Mouse (Mus musculus) hindbrain, embryonic 12.5 days (tissue): ENCODE data around the gene Zfp36l2. TPM values are rescaled to one million over a fixed set of nuclear protein-coding genes. Genes with fewer than 3 reads are reported as not detected.
"Not testable (repeated sequence)": the region's sequence is repeated elsewhere in the genome, so short reads cannot be mapped to it uniquely, and the experiment has no call there.

Source experiments
- ATAC-seq: fragments of 200-750 bp; cut with Nextera tagmentation; 2 replicates; pipeline ENCODE4 v1.8.0; 2017; ENCODE audit warnings: moderate TSS enrichment; ENCODE audit not compliant: low FRiP score
- H3K27ac ChIP-seq: fragments of 300-500 bp; sonication (generic); 2 replicates; pipeline ENCODE4 v1.5.1; 2016; ENCODE audit warnings: mild to moderate bottlenecking
- H3K27me3 ChIP-seq: fragments of 300-500 bp; sonication (generic); 2 replicates; pipeline ENCODE4 v1.6.1; 2016; ENCODE audit warnings: mild to moderate bottlenecking
- H3K36me3 ChIP-seq: fragments of 300-500 bp; sonication (generic); 2 replicates; pipeline ENCODE4 v1.6.1; 2016; ENCODE audit warnings: mild to moderate bottlenecking
- H3K4me1 ChIP-seq: fragments of 300-500 bp; sonication (generic); 2 replicates; pipeline ENCODE4 v1.6.1; 2016
- H3K4me2 ChIP-seq: fragments of 300-500 bp; sonication (generic); replicated peaks from 2 replicates; pipeline ENCODE4 v1.6.1; 2016; ENCODE audit warnings: mild to moderate bottlenecking
- H3K4me3 ChIP-seq: fragments of 300-500 bp; sonication (generic); 2 replicates; pipeline ENCODE4 v1.5.1; 2016; ENCODE audit warnings: mild to moderate bottlenecking
- H3K9ac ChIP-seq: fragments of 300-500 bp; sonication (generic); 2 replicates; pipeline ENCODE4 v1.6.1; 2016; ENCODE audit warnings: mild to moderate bottlenecking, moderate library complexity
- H3K9me3 ChIP-seq: fragments of 300-500 bp; sonication (generic); replicated peaks from 2 replicates; pipeline ENCODE4 v1.6.1; 2016; ENCODE audit warnings: mild to moderate bottlenecking
- WGBS: fragments of 180-500 bp; shearing (Covaris S2); methylation state at CpG from one replicate; pipeline ENCODE4 v1.1.7; 2016; 5-methylcytosine and 5-hydroxymethylcytosine counted together
- polyA plus RNA-seq: library from polyadenylated mRNA; unstranded; fragments of >200 nt; fragmentation: Nextera tagmentation; extraction: Ambion mirVana; gene quantifications from 2 replicates; pipeline ENCODE4 v1.2.1, GENCODE M21; 2016

The Zfp36l2 gene
- polyA plus RNA-seq, 1 experiment from 2014 or later: 16.1 TPM

DNA sequence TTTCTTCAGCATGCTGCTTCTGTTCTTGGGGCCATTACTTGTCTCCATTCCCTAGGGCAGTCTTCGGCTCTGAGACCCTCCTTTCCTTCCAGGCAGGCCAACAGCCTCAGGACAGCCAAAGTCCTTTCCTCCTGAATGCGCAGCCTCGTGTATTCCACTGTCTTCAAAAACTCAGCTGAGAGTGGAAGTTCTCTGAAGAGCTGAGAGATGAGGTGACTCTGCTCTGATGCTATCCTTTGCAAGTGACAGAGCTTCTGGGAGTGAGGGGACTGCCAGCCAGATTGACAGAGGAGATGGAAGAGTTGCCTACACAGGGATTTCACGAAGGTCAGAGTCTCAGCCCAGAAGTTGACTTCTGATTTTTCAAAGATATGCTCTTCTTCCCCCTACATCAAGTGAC lies 4.2 kb upstream of the Zfp36l2 start:
- WGBS: 90% methylated on average over 4 of the region's 4 CpGs
- ATAC-seq: no peak
- no peaks in the 10 kb centered on the region for H3K27me3 ChIP-seq

DNA sequence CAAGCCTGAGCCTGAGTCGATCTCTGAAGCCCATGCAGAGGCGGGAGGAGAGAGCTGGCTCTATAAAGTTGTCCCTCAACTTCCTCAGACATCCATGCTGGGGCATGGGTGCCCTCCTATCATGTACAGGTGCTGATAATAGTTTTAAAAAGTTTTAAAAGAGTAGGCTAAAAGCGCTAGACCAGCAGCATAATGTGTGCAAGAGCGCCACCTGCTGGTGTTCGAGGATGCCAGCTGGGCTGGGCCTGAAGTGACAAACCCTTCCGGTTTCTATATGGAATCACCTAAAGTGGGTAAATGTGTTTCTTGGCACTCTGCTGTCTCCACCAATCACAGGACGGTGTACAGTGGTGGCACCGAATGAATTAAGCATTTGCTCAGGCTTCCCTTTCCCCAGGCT lies 3.1 kb upstream of the Zfp36l2 start:
- Histone ChIP-seq H3K27me3 (peaks cover 6% of the 10 kb centered on the region; the same call in 1 of the 2 replicates), H3K27ac (no peak overlapping the region), H3K36me3 (peaks cover 19% of the 10 kb centered on the region; the same call in 1 of the 2 replicates), H3K4me1 (peaks cover 18% of the 10 kb centered on the region), H3K4me3 (no peak overlapping the region), H3K9ac (no peak overlapping the region), H3K4me2 (no peak overlapping the region), H3K9me3 (no peaks in the 10 kb centered on the region)
- no peak for ATAC-seq
- 31% methylated on average over 8 of the region's 8 CpGs for WGBS

More for the DNA sequence above, 4.2 kb upstream of the Zfp36l2 start:
- no peak overlapping the region for H3K4me2 ChIP-seq
- H3K4me3 ChIP-seq: no peak overlapping the region
- H3K27ac ChIP-seq: no peak overlapping the region
- H3K9ac ChIP-seq: no peak overlapping the region
- H3K4me1 ChIP-seq: peaks cover 18% of the 10 kb centered on the region
- peaks cover 16% of the 10 kb centered on the region; the same call in 1 of the 2 replicates for H3K36me3 ChIP-seq
- H3K9me3 ChIP-seq: no peaks in the 10 kb centered on the region

DNA sequence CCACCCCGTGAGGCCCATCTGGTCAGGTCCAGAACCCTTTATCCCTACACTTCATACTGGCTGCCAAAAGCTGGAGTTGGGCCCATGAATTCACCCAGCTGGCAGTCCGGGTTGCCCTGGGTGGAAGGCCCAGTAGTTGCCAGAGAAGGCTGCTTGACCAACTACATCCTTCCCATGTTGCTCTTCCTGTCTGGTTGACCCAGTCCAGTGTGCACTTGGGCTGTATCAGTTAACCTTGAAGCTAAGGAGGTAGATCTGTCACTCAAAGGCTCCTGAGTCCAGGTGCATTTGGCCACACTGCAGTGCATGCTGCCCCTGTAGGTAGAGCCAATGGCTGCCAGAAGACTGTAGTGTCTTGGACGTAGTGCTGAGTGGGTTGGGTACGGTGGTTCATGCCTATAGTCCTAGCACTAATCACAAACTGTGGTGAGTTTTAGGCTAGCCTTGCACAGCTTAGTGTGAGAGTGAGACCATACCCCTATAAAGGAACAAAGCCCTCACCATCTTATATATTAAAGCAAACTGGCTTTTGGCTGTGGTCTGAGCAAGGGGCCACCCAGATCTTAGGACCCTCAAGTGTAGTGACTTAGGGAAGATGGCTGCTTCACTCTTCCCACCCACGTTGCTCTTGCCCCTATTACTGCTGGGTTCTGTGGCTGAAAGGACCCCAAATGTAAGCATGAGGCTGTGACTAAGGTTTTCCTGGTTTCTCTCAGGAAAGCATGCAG lies 1.5 kb upstream of the Zfp36l2 start:
- no peak for ATAC-seq
- WGBS: 84% methylated on average over 5 of the region's 5 CpGs

DNA sequence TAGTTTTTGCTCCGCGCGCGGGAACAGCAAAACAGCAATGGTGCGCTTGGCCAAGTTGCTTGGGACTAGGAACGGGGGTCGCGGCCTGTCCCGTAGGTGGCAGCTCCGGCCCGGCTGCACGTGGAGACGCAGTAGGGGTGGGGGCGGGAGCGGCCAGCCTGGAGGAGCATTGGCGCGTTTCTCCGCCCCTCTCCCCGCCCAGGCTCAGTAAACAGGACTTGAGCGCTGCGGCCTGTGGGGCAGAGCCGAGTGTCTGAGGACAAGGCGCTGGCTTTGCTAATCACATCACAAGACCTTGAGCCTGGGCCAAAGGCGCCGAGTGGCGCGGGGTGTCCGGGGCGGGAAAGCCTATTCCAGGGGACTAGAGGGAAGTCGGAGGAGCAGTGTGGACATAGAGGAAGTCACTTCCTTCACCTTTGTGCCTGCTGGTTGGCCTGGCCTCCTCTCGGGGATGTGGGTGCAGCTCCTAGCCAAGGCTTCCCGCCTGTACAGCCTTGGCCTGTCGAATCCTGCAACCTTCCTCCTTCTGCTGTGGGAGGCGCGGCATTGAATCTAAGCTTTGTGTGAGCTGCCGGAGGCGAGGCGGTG lies 721 bp upstream of the Zfp36l2 start:
- H3K36me3 ChIP-seq: peaks cover 19% of the 10 kb centered on the region; the same call in 1 of the 2 replicates
- H3K27me3 ChIP-seq: peaks cover 6% of the 10 kb centered on the region; the same call in 1 of the 2 replicates
- peaks cover 14% of the 10 kb centered on the region for H3K4me1 ChIP-seq
- H3K4me2 ChIP-seq: peak overlapping the region; percentile 82
- peak overlapping the region; percentile 87 for H3K27ac ChIP-seq
- peak overlapping the region; percentile 61 for H3K9ac ChIP-seq
- ATAC-seq: peak; percentile 78
- H3K9me3 ChIP-seq: no peaks in the 10 kb centered on the region
- WGBS: 2% methylated on average over 38 of the region's 38 CpGs
- H3K4me3 ChIP-seq: peak overlapping the region; percentile 51

More for the DNA sequence above, 1.5 kb upstream of the Zfp36l2 start:
- Histone ChIP-seq H3K27ac (peak overlapping the region; percentile 87), H3K9me3 (no peaks in the 10 kb centered on the region), H3K27me3 (peaks cover 6% of the 10 kb centered on the region; the same call in 1 of the 2 replicates), H3K4me3 (0 out of 2 replicates have a peak overlapping the region, but pooled peaks have one; percentile 51), H3K9ac (peak overlapping the region; percentile 61; the same call in 1 of the 2 replicates), H3K4me2 (peak overlapping the region; percentile 82), H3K4me1 (peaks cover 11% of the 10 kb centered on the region), H3K36me3 (peaks cover 19% of the 10 kb centered on the region; the same call in 1 of the 2 replicates)

DNA sequence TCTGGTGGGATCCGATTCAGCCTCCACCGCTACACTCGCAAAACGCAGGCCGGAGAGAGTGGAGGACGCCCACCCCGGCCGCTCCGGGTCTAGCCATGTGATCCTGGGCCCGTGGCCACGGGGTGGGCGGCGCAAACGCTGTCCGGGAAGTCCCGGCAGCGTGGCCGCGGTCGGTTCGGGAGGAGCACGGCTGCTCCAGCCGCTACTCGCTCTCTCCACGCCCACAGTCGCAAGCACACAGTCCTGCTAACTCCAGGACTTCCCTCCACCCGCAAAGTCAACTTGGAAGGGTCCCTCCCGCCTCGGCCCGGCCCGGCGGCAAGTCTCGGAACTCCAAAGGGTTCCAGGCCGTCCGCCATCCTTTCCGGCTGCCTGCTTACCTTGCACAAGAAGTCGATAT lies 483 bp downstream of the Zfp36l2 start:
- H3K27ac ChIP-seq: peak overlapping the region; percentile 90
- peak overlapping the region; percentile 82 for H3K4me2 ChIP-seq
- H3K9me3 ChIP-seq, H3K27me3 ChIP-seq: not testable (repeated sequence)
- 0% methylated on average over 9 of the region's 37 CpGs for WGBS
- H3K9ac ChIP-seq: peak overlapping the region; percentile 89
- ATAC-seq: peak; percentile 14
- peak overlapping the region; percentile 68 for H3K4me3 ChIP-seq
- H3K36me3 ChIP-seq: peaks cover 12% of the 10 kb centered on the region; the same call in 1 of the 2 replicates
- peaks cover 25% of the 10 kb centered on the region for H3K4me1 ChIP-seq

DNA sequence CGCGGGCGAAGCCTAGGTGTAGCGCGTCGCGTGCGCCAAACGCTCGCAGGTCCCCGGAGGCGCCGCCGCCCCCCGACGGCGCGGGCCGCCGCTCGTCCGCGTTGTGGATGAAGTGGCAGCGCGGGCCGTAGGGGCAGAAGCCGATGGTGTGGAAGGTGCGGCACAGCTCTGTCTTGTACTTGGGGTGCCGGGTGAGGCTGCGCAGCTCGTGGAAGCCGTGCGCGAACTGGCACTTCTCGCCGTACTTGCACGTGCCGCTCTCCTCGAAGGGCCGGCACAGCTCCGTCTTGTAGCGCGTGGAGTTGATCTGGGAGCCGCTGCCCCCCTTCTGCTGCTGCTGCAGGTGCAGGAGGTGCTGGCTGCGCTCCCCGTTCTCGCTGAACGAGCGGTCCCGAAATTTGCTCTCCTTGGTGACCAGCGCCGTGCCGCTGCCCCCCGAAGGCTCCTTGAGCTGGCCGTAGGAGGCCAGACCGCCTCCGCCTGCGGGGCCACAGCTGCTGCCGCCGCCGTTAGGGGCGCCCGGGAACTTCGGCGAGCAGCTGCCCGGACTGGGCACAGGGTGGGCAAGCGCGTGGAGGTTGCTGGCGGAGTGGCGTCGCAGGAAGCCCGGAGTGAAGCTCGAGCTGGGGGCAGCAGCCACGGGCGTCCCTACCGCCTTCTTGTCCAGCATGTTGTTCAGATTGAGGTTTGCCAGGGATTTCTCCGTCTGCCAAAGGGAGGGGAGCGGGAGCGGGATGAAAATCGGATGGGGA lies 1.1 kb downstream of the Zfp36l2 start:
- Histone ChIP-seq H3K9me3 (0 out of 2 replicates have a peak, but pooled peaks cover under 1% of the 10 kb centered on the region), H3K4me2 (peak overlapping the region; percentile 63), H3K9ac (peak overlapping the region; percentile 89), H3K36me3 (0 out of 2 replicates have a peak, but pooled peaks cover 5% of the 10 kb centered on the region), H3K4me1 (peaks cover 32% of the 10 kb centered on the region), H3K27me3 (peaks cover 11% of the 10 kb centered on the region), H3K4me3 (peak overlapping the region; percentile 68), H3K27ac (peak overlapping the region; percentile 88)
- WGBS: 1% methylated on average over 79 of the region's 80 CpGs
- ATAC-seq: no peak

DNA sequence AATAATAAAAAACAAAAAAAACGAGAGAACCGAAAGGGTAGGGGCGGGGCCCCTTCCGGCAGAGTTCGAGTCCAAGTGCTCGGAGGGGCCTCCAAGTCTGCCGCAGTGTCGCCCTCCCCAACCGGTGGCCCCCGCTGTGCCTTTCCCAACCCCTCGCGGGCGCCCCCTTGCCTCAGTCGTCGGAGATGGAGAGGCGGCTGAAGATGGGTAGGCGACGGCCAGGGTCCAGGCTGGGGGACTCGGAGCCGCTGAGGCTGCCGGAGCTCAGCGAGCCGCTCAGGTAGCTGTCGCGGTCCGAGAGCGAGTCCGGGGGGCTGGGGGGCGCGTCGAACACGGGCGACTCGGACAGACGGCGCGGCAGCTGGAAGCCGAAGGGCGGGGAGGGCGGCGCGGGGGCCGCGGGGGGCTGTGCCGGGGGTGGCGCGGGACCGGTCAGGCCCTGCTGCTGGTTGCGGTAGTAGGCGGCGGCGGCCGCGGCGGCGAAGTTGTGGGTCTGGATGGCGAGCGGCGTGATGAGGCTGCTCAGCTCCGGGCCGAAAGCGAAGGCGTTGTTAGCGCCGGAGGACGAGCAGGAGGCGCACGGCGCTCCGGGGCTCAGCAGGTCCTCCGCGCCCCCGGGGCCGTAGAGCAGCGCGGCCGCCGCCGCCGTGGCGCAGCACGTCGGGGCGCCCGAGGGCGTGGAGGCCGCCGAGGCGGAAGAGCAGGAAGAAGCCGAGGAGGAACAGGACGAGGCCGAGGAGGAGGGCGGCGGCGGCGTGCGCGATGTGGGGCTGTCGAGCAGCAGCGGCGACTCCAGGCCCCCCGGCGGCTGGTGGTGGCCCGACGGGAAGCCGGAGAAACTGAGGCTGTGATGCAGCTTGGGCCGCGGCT lies 1.9 kb downstream of the Zfp36l2 start:
- H3K27me3 ChIP-seq: peaks cover 12% of the 10 kb centered on the region
- H3K27ac ChIP-seq: peak overlapping the region; percentile 88
- peak overlapping the region; percentile 63 for H3K4me2 ChIP-seq
- H3K9me3 ChIP-seq: 0 out of 2 replicates have a peak, but pooled peaks cover 4% of the 10 kb centered on the region
- H3K9ac ChIP-seq: peak overlapping the region; percentile 89
- ATAC-seq: no peak
- peaks cover 38% of the 10 kb centered on the region for H3K4me1 ChIP-seq
- WGBS: 1% methylated on average over 102 of the region's 108 CpGs
- 0 out of 2 replicates have a peak, but pooled peaks cover 3% of the 10 kb centered on the region for H3K36me3 ChIP-seq
- peak overlapping the region; percentile 68 for H3K4me3 ChIP-seq

DNA sequence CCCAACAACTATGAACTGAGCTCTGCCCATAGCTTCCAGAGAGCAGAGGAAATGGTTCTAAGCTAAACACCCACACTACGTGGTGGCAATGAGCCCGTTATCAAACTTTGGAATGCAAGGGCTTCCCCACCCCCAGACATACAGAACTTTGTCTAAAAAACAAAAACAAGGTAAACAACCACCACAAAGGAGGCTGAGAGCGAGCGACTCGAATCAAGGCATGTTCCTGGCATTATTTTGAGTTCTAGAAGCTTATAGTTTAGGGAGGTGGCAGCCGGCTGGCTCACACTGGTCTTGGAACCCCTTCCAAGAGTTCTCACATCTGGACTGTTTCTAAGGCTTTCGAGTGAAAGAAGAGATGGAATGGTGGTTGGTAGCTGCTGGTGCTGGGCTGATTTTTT lies 2.7 kb downstream of the Zfp36l2 start:
- Histone ChIP-seq H3K9ac (peak overlapping the region; percentile 48), H3K9me3 (0 out of 2 replicates have a peak, but pooled peaks cover 4% of the 10 kb centered on the region), H3K27ac (peak overlapping the region; percentile 19; the same call in 1 of the 2 replicates), H3K36me3 (0 out of 2 replicates have a peak, but pooled peaks cover 3% of the 10 kb centered on the region), H3K4me1 (peaks cover 42% of the 10 kb centered on the region), H3K4me3 (peak overlapping the region; percentile 68), H3K27me3 (peaks cover 12% of the 10 kb centered on the region), H3K4me2 (peak overlapping the region; percentile 63)
- WGBS: 6% methylated on average over 7 of the region's 7 CpGs
- no peak for ATAC-seq

DNA sequence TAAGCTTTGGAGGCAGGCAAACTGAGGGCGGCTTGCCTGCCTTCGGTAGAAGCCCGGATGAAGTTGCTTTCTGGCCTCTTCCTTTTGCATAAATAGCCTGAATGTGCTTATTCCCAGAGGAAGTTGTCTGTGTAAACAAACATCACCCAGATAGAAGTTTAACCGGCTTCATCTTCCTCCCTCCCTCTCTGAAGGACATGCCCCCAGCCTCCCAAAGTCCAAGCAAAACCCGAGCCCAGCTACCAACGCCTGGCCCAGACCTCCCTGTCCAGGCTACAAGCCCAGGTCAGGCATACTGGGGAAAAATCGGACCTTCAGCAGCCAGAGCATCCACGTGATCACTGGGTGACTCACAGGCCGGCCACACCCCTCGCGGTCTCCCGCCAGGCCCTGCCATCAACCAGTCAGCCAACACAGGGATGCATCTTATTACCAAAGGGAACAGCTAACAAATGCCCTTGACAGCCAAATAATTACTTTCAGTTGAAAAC lies 4.4 kb downstream of the Zfp36l2 start:
- peak; percentile 26; the same call in 1 of the 2 replicates for ATAC-seq
- Histone ChIP-seq H3K27ac (peak overlapping the region; percentile 55), H3K4me1 (peaks cover 33% of the 10 kb centered on the region), H3K4me2 (peak overlapping the region; percentile 50), H3K27me3 (peaks cover 12% of the 10 kb centered on the region), H3K9ac (peak overlapping the region; percentile 53), H3K9me3 (0 out of 2 replicates have a peak, but pooled peaks cover 4% of the 10 kb centered on the region), H3K4me3 (peak overlapping the region; percentile 26), H3K36me3 (0 out of 2 replicates have a peak, but pooled peaks cover 3% of the 10 kb centered on the region)
- 4% methylated on average over 12 of the region's 12 CpGs for WGBS

DNA sequence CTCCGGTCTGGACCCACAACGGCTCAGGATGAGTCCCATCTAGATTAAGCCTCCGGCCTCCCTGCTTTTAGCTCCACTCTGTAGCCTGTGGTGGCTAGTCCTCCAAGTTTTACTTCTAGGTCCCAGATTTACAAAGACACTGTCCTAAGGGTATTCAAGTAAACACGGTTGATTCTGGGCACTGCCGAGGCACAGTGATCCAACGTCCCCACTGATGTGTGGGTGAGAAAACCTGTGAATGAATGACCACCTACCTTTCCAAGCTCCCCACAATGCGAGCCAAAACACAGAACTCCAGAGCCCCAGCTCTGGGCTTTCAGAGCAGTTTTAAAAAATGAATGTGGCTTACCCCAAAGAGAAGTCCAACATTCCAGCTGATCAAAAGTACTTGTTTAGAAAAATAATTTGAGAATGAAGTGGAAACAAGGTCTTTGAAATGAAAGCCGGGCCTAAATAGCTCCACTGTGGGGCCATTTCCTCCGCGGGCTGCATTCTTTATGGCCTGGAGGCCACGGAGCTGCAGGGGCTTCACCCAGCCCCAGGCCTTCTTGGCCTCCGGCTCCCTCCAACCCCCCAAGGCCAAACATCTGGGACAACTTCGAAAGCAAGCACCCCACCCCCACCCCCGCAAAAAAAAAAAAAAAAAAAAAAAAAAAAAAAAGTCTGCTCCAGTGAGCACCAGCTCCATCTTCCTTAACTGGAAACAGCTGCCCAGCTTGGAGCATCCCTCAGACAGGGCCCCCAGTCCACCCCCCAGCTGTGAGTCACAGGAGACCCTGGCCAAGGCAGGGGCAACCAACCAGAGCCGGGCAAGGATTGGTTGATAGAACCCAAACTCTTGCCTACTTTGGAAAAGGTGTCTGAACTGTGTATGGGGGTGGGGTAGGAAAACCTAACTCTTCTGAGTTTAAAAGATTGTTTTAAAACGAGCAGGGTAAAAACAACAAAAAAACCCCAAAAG lies 5.2 kb downstream of the Zfp36l2 start:
- peaks cover 12% of the 10 kb centered on the region for H3K27me3 ChIP-seq
- peak overlapping the region; percentile 53; the same call in 1 of the 2 replicates for H3K9ac ChIP-seq
- 0 out of 2 replicates have a peak, but pooled peaks cover 4% of the 10 kb centered on the region for H3K9me3 ChIP-seq
- 0 out of 2 replicates have a peak, but pooled peaks cover 3% of the 10 kb centered on the region for H3K36me3 ChIP-seq
- peak overlapping the region; percentile 57 for H3K27ac ChIP-seq
- peak overlapping the region; percentile 50 for H3K4me2 ChIP-seq
- no peak overlapping the region for H3K4me3 ChIP-seq
- 36% methylated on average over 14 of the region's 16 CpGs for WGBS
- H3K4me1 ChIP-seq: peaks cover 32% of the 10 kb centered on the region
- ATAC-seq: no peak
